23 mouse cellular contexts compared by ENCODE assay signal in genomic region chr14:100426399-100426798, GRCm38 (mm10).
"Had no signal": no experiment of that assay in that cellular context is flagged by ENCODE, and none has a peak within 500 bp of the region (broad histone marks: within the 10 kb centered on the region; RNA-seq: fewer than 3 reads in every experiment).

No protein-coding gene starts in this region.

- H3K4me1 ChIP-seq: heart, embryonic 10.5 days; heart, embryonic 12.5 days; hindbrain, embryonic 13.5 days; hindbrain, embryonic 15.5 days; kidney, embryonic 15.5 days; limb, embryonic 13.5 days; limb, embryonic 15.5 days had no signal

- H3K4me2 ChIP-seq: heart, embryonic 12.5 days; hindbrain, embryonic 13.5 days; hindbrain, embryonic 15.5 days; kidney, embryonic 15.5 days; limb, embryonic 13.5 days; limb, embryonic 15.5 days had no signal

- ATAC-seq: hindbrain, postnatal 0 days; intestine, embryonic 16.5 days had no signal

- H3K4me3 ChIP-seq: gastrocnemius, adult 2 months; heart, embryonic 10.5 days; heart, embryonic 12.5 days; hindbrain, embryonic 13.5 days; hindbrain, embryonic 15.5 days; kidney, embryonic 15.5 days; layer of hippocampus, adult 2 months; left cerebral cortex, adult 2 months; limb, embryonic 13.5 days; limb, embryonic 15.5 days had no signal

- H3K27ac ChIP-seq: gastrocnemius, adult 2 months; heart, embryonic 10.5 days; hindbrain, embryonic 13.5 days; hindbrain, embryonic 15.5 days; hindbrain, postnatal 0 days; kidney, embryonic 15.5 days; kidney, postnatal 0 days; layer of hippocampus, adult 2 months; left cerebral cortex, adult 2 months; limb, embryonic 13.5 days; limb, embryonic 15.5 days had no signal

- H3K9ac ChIP-seq: heart, embryonic 12.5 days; hindbrain, embryonic 13.5 days; hindbrain, embryonic 15.5 days; kidney, embryonic 15.5 days; limb, embryonic 13.5 days; limb, embryonic 15.5 days had no signal

- H3K36me3 ChIP-seq: heart, embryonic 10.5 days; heart, embryonic 12.5 days; hindbrain, embryonic 13.5 days; hindbrain, embryonic 15.5 days; kidney, embryonic 15.5 days; limb, embryonic 13.5 days; limb, embryonic 15.5 days had no signal

- H3K9me3 ChIP-seq: heart, embryonic 10.5 days; heart, embryonic 12.5 days; hindbrain, embryonic 13.5 days; hindbrain, embryonic 15.5 days; kidney, embryonic 15.5 days; limb, embryonic 13.5 days; limb, embryonic 15.5 days had no signal

- DNase-seq: gastrocnemius, adult 2 months; gastrocnemius, postnatal 10 days; gastrocnemius, postnatal 25 days; heart, adult 18-20 months; heart, postnatal 10 days; kidney, adult 11 months; kidney, adult 2 months; kidney, adult 9 months; kidney, postnatal 14 days; kidney, postnatal 4 days; left cerebral cortex, postnatal 4 days had no signal

- H3K27me3 ChIP-seq: heart, embryonic 12.5 days; hindbrain, embryonic 13.5 days; hindbrain, embryonic 15.5 days; kidney, embryonic 15.5 days; limb, embryonic 13.5 days; limb, embryonic 15.5 days had no signal
